ENCODE assay signal across 23 mouse cellular contexts in the genomic region with DNA sequence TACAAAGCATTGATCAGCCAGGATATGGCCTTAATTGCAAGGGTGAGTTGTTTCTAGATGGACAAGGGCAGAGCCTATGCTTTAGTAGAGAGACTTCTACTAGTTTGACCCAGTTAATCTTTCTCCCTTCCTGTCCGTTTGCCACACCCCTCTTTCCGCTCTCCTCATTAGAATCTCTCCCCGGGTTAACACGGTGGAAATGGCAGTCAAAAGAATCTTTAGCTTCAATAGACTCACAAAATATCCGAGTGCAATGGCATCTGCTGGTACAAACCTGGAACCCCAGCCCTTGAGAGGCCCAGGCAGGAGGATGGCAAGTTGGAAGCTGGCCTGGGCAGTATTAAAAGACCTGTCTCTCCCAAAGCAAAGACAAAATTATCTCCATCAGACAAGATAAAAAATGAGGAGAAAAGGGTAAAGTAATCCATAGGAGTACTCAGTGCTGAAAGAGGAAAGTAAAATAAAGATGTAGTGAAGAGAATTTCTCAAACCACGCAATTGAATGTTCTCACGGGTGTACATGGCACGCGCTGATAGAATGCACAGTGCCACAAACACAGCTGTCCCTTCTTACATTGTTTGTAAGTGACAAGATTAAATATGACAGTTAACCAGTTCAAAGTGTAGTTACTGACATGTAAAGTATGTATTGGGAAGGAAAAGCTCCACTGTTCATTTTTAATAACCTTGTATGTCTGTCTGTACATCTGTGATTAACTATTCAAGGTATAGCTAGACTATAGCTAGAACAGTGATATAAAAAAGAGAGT.
DNase-seq lines count a peak whose midpoint lies in the region; ATAC-seq and TF ChIP-seq lines count a peak whose summit lies in the region.
"Had no signal": no experiment of that assay in that cellular context is flagged by ENCODE, and none has a peak within 500 bp of the region (broad histone marks: within the 10 kb centered on the region; RNA-seq: fewer than 3 reads in every experiment).

No protein-coding gene starts in this region.

- no peaks in the 10 kb centered on the region for H3K36me3 ChIP-seq in heart, postnatal 0 days (replicated peaks; ENCODE audit: control insufficient read depth, insufficient read depth, low read length)
- no peaks in the 10 kb centered on the region for H3K36me3 ChIP-seq in heart, embryonic 10.5 days
- H3K36me3 ChIP-seq: embryonic facial prominence, embryonic 10.5 days; embryonic facial prominence, embryonic 12.5 days; forebrain, embryonic 15.5 days; G1E had no signal

- H3K9me3 ChIP-seq in heart, postnatal 0 days (replicated peaks; ENCODE audit: control insufficient read depth, low read length), result no peaks in the 10 kb centered on the region
- no peaks in the 10 kb centered on the region for H3K9me3 ChIP-seq in heart, embryonic 10.5 days
- H3K9me3 ChIP-seq: embryonic facial prominence, embryonic 10.5 days; embryonic facial prominence, embryonic 12.5 days; forebrain, embryonic 13.5 days; forebrain, embryonic 15.5 days; G1E had no signal

- no peak for TF ChIP-seq EP300 in heart, postnatal 0 days (IDR thresholded peaks at IDR 0.05; ENCODE audit: low read depth)

- peaks cover 24% of the 10 kb centered on the region for H3K4me1 ChIP-seq in heart, postnatal 0 days (ENCODE audit: control insufficient read depth, insufficient read depth)
- H3K4me1 ChIP-seq in heart, embryonic 10.5 days, result no peaks in the 10 kb centered on the region
- H3K4me1 ChIP-seq: forebrain, embryonic 13.5 days; forebrain, embryonic 15.5 days had no signal

- H3K4me3 ChIP-seq in heart, postnatal 0 days (ENCODE audit: low read depth, low read length), result no peak overlapping the region
- no peak overlapping the region for H3K4me3 ChIP-seq in heart, embryonic 10.5 days
- H3K4me3 ChIP-seq: embryonic facial prominence, embryonic 10.5 days; embryonic facial prominence, embryonic 12.5 days; forebrain, embryonic 13.5 days; forebrain, embryonic 15.5 days had no signal

- no peak for TF ChIP-seq CTCF in heart, postnatal 0 days (IDR thresholded peaks at IDR 0.05; ENCODE audit: low read depth)

- H3K27me3 ChIP-seq in heart, postnatal 0 days (ENCODE audit: control insufficient read depth, insufficient read depth, low read length), result no peaks in the 10 kb centered on the region
- no peaks in the 10 kb centered on the region for H3K27me3 ChIP-seq in heart, embryonic 10.5 days (ENCODE audit: insufficient read depth, poor library complexity, severe bottlenecking)
- H3K27me3 ChIP-seq: CH12.LX; embryonic facial prominence, embryonic 12.5 days; forebrain, embryonic 13.5 days; forebrain, embryonic 15.5 days had no signal

- 0 out of 2 replicates have a peak overlapping the region, but pooled peaks have one; percentile 32 for H3K27ac ChIP-seq in heart, postnatal 0 days (ENCODE audit: low read depth)
- H3K27ac ChIP-seq in heart, embryonic 10.5 days, result no peak overlapping the region
- H3K27ac ChIP-seq: embryonic facial prominence, embryonic 10.5 days; embryonic facial prominence, embryonic 12.5 days; forebrain, embryonic 13.5 days; forebrain, embryonic 15.5 days had no signal

- ATAC-seq in heart, postnatal 0 days (ENCODE audit: insufficient read depth, low read depth), result no peak
- no peak for ATAC-seq in cerebellum, adult (ENCODE audit: insufficient number of reproducible peaks, low FRiP score, low TSS enrichment)
- ATAC-seq: CD4-positive, CD25-positive, alpha-beta regulatory T cell, adult 4 months; forebrain, embryonic 13.5 days; forebrain, embryonic 15.5 days; forebrain, postnatal 0 days had no signal

- peak; percentile 67 for DNase-seq in heart, adult 11 months
- DNase-seq in heart, adult 9 months (ENCODE audit: low spot score in 2 of 2), result no peak
- no peak for DNase-seq in heart, postnatal 0 days (ENCODE audit: low spot score)
- no peak for DNase-seq in heart, embryonic 10.5 days (ENCODE audit: low spot score)
- peak; percentile 82 for DNase-seq in retina, postnatal 1 day
- DNase-seq: adrenal gland, adult 2 months; adrenal gland, postnatal 10 days; adrenal gland, postnatal 25 days; B cell, adult 2 months; cerebellum, adult 11-12 months; cerebellum, adult 2 months; cerebellum, adult 9-10 months; cerebellum, postnatal 10 days; cerebellum, postnatal 25 days; forebrain, postnatal 0 days had no signal

- no peak overlapping the region for H3K9ac ChIP-seq in heart, postnatal 0 days (replicated peaks; ENCODE audit: low read depth, low read length)
- H3K9ac ChIP-seq: embryonic facial prominence, embryonic 12.5 days; forebrain, embryonic 13.5 days; forebrain, embryonic 15.5 days; forebrain, postnatal 0 days had no signal

- WGBS in heart, postnatal 0 days, result 63% methylated on average over 9 of the region's 9 CpGs
- WGBS in heart, embryonic 10.5 days, result 74% methylated on average over 9 of the region's 9 CpGs

- no peak overlapping the region for H3K4me2 ChIP-seq in heart, postnatal 0 days (ENCODE audit: low read depth, low read length)
- H3K4me2 ChIP-seq: embryonic facial prominence, embryonic 12.5 days; forebrain, embryonic 13.5 days; forebrain, embryonic 15.5 days had no signal

Comparison
In these comparisons a context has a peak if more than half of its experiments do, and no peak if none do; other contexts are left out.
1. DNase-seq: peak in heart, adult 11 months (single experiment) and retina, postnatal 1 day (single experiment); none in heart, adult 9 months (0 of 2), heart, postnatal 0 days (single experiment) and heart, embryonic 10.5 days (single experiment).